Mouse (Mus musculus): ENCODE measurements at regions not wholly inside any gene's neighbourhood (a gene's known extent, or its start where the extent isn't known, plus 50 kb on each side); places are given as distances from the start of the nearest gene placed in this dataset.

GRCm38 (mm10) chr13:5726446-5726845 is 134.8 kb upstream of the Klf6 start:
- TF ChIP-seq POLR2A (IDR thresholded peaks at IDR 0.05; ENCODE audit: borderline replicate concordance, low read depth, low read length) (no peak), CTCF (IDR thresholded peaks at IDR 0.05; ENCODE audit: low read depth, low read length) (no peak)

Data from bone marrow macrophage, adult 2 months (primary cell).